Mouse (Mus musculus): ENCODE data around the gene Cyb5b.

DNA sequence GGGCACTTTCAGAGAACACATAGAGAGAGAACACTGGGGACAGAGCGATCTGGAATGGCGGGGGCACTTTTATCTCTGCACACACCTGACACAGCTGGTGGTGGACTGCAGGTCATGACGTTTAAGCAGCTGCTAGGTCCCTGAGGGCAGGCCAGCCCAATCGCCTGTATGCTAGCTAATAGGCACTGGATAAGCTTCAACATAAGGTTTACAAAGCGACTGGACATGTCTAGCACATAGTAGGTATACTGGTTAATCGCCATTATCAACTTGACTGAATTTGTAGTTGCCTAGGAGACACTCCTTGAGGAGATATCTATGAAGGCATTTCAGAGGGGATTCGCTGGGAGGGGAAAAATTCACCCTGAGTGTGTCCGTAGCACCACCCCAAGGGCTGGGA, 26.1 kb upstream of the Cyb5b start:
- TF ChIP-seq CTCF (IDR thresholded peaks at IDR 0.05; ENCODE audit: low read depth) (no peak), EP300 (IDR thresholded peaks at IDR 0.05; ENCODE audit: low read depth) (no peak)

All from heart, postnatal 0 days (tissue).